Mouse (Mus musculus) MEL (cell line): ENCODE results near the gene Selenon.

Source experiments
- CTCF ChIP-seq, 3 experiments: IDR thresholded peaks in 2 of 3; conservative IDR thresholded peaks in 1 of 3; 2 replicates each; pipeline ENCODE4 v1.5.1; 2011 to 2012; ENCODE audit warnings: low read length in 3 of 3, low read depth in 2 of 3, mild to moderate bottlenecking in 2 of 3, improper control_type of control experiment in 1 of 3, inconsistent platforms in 1 of 3, mixed read lengths in 1 of 3, moderate library complexity in 1 of 3; ENCODE audit not compliant: control insufficient read depth in 1 of 3, insufficient read depth in 1 of 3, poor library complexity in 1 of 3, severe bottlenecking in 1 of 3
- ELF1 ChIP-seq: IDR thresholded peaks from 2 replicates; pipeline ENCODE4 v1.6.1; 2014; ENCODE audit warnings: low read depth, mild to moderate bottlenecking, inconsistent platforms, low read length, improper control_type of control experiment, moderate library complexity
- EP300 ChIP-seq, 2 experiments: IDR thresholded peaks; 2 replicates each; pipeline ENCODE4 v1.6.1; 2011; ENCODE audit warnings: improper control_type of control experiment in 2 of 2, low read length in 2 of 2, low read depth in 1 of 2, mild to moderate bottlenecking in 1 of 2
- KAT2A ChIP-seq: conservative IDR thresholded peaks from 2 replicates; pipeline ENCODE4 v1.6.1; 2012; ENCODE audit warnings: low read depth, low read length, improper control_type of control experiment, inconsistent platforms
- MEF2A ChIP-seq: IDR thresholded peaks from 2 replicates; pipeline ENCODE4 v1.6.1; 2014; ENCODE audit warnings: low read depth, mild to moderate bottlenecking, inconsistent platforms, low read length, improper control_type of control experiment; ENCODE audit not compliant: poor library complexity, insufficient replicate concordance, severe bottlenecking; ENCODE audit errors: extremely low read depth
- POLR2A ChIP-seq, 2 experiments: IDR thresholded peaks; 2 replicates each; pipeline ENCODE4 v1.6.1; 2011 to 2012; ENCODE audit warnings: low read length in 2 of 2, mild to moderate bottlenecking in 2 of 2, control low read depth in 1 of 2, improper control_type of control experiment in 1 of 2, low read depth in 1 of 2, moderate library complexity in 1 of 2; ENCODE audit not compliant: control insufficient read depth in 1 of 2, insufficient read depth in 1 of 2, poor library complexity in 1 of 2
- POLR2AphosphoS2 ChIP-seq: IDR thresholded peaks from 2 replicates; pipeline ENCODE4 v1.6.1; 2011; ENCODE audit warnings: low read length, improper control_type of control experiment
- POLR2AphosphoS5 ChIP-seq: IDR thresholded peaks from 2 replicates; pipeline ENCODE4 v1.6.1; 2012; ENCODE audit warnings: low read depth, borderline replicate concordance, mild to moderate bottlenecking, inconsistent platforms, low read length, moderate library complexity, mixed read lengths
- USF1 ChIP-seq: IDR thresholded peaks from 2 replicates; pipeline ENCODE4 v1.6.1; 2014; ENCODE audit warnings: low read depth, mild to moderate bottlenecking, inconsistent platforms, low read length, improper control_type of control experiment, moderate library complexity
- ZC3H11A ChIP-seq: IDR thresholded peaks from 2 replicates; pipeline ENCODE4 v1.6.1; 2012; ENCODE audit warnings: low read depth, mild to moderate bottlenecking, inconsistent platforms, low read length, improper control_type of control experiment
- ZNF384 ChIP-seq: IDR thresholded peaks from 2 replicates; pipeline ENCODE4 v1.6.1; 2012; ENCODE audit warnings: low read depth, mild to moderate bottlenecking, inconsistent platforms, low read length, improper control_type of control experiment

- TF ChIP-seq POLR2AphosphoS5 (no peak), MEF2A (no peak), CTCF (IDR thresholded peaks at IDR 0.05 in 2 of 3, conservative IDR thresholded peaks at IDR 0.05 in 1 of 3; ENCODE audit: control insufficient read depth in 1 of 3, insufficient read depth in 1 of 3, low read depth in 2 of 3, low read length in 3 of 3, poor library complexity in 1 of 3, severe bottlenecking in 1 of 3) (no peak), POLR2AphosphoS2 (no peak), ELF1 (no peak), ZC3H11A (no peak), KAT2A (no peak), USF1 (no peak), POLR2A (IDR thresholded peaks at IDR 0.05; ENCODE audit: control insufficient read depth in 1 of 2, insufficient read depth in 1 of 2, low read depth in 1 of 2, low read length in 2 of 2, poor library complexity in 1 of 2) (no peak), EP300 (IDR thresholded peaks at IDR 0.05; ENCODE audit: low read depth in 1 of 2, low read length in 2 of 2) (no peak), ZNF384 (no peak)
These were observed 8.7 kb upstream of the Selenon start for GRCm38 (mm10) chr4:134560699-134561098.
